Mouse (Mus musculus) cerebellum, postnatal 4 days (tissue): Measurements from ENCODE around the gene Gm17660.

Source experiments
- DNase-seq, 2 experiments: peaks; one replicate each; pipeline ENCODE4 v3.0.0; 2022; ENCODE audit warnings: low spot score in 2 of 2, mixed read lengths in 1 of 2

Gene Gm17660

GRCm38 (mm10) chr5:104085366-104085765, 8.0 kb upstream of the Gm17660 start:
- no peak for DNase-seq

- no peak for DNase-seq
Observed at GRCm38 (mm10) chr5:104080736-104081135, 3.3 kb upstream of the Gm17660 start.

GRCm38 (mm10) chr5:104076361-104076760, 1.0 kb downstream of the Gm17660 start:
- DNase-seq = no peak

GRCm38 (mm10) chr5:104074388-104074787, 3.0 kb downstream of the Gm17660 start:
- DNase-seq = peak; percentile 57 to 68

GRCm38 (mm10) chr5:104073602-104074001, 3.8 kb downstream of the Gm17660 start:
- no peak for DNase-seq

GRCm38 (mm10) chr5:104072272-104072886, 5.0 kb downstream of the Gm17660 start:
- no peak for DNase-seq

- no peak for DNase-seq
Observed at GRCm38 (mm10) chr5:104071048-104071447, 6.4 kb downstream of the Gm17660 start.

GRCm38 (mm10) chr5:104068751-104069150, 8.7 kb downstream of the Gm17660 start:
- no peak for DNase-seq

GRCm38 (mm10) chr5:104062773-104063551, 14.4 kb downstream of the Gm17660 start:
- no peak for DNase-seq

GRCm38 (mm10) chr5:104061936-104062772, 15.3 kb downstream of the Gm17660 start:
- DNase-seq = no peak

GRCm38 (mm10) chr5:104060429-104060828, 17.0 kb downstream of the Gm17660 start:
- DNase-seq = no peak

GRCm38 (mm10) chr5:104059628-104060027, 17.8 kb downstream of the Gm17660 start:
- DNase-seq = no peak

- DNase-seq = peak in 1 of 2 experiments; percentile 50
Observed at GRCm38 (mm10) chr5:104058021-104058420, 19.4 kb downstream of the Gm17660 start.

- DNase-seq = no peak
Observed at GRCm38 (mm10) chr5:104056295-104056694, 21.1 kb downstream of the Gm17660 start.

GRCm38 (mm10) chr5:104055816-104056215, 21.6 kb downstream of the Gm17660 start:
- DNase-seq = no peak

GRCm38 (mm10) chr5:104054938-104055337, 22.5 kb downstream of the Gm17660 start:
- no peak for DNase-seq

- DNase-seq = no peak
Observed at GRCm38 (mm10) chr5:104052956-104053355, 24.5 kb downstream of the Gm17660 start.

GRCm38 (mm10) chr5:104048139-104048538, 29.3 kb downstream of the Gm17660 start:
- DNase-seq = no peak

GRCm38 (mm10) chr5:104047200-104048105, 30.0 kb downstream of the Gm17660 start:
- DNase-seq = peak in 1 of 2 experiments; percentile 19

- peak; percentile 92 to 96 for DNase-seq
Observed at GRCm38 (mm10) chr5:104046256-104047199, 30.9 kb downstream of the Gm17660 start, which contains the start of gene Nudt9. TSS of gene Nudt9 (plus strand) at chr5:104046306.
